Mouse (Mus musculus): Measurements from ENCODE around the gene Kcnrg.

GRCm38 (mm10) chr14:61596719-61597426 is 10.4 kb upstream of the Kcnrg start:
- TF ChIP-seq POLR2A (IDR thresholded peaks at IDR 0.05; ENCODE audit: low read depth, low read length) (no peak), CTCF (IDR thresholded peaks at IDR 0.05; ENCODE audit: extremely low read depth, insufficient read length, insufficient replicate concordance, low read depth, low read length) (no peak)

All from small intestine, adult 2 months (tissue).